Mouse (Mus musculus): ENCODE data around the gene Olfr1393. TPM values are rescaled to one million over a fixed set of nuclear protein-coding genes. Genes with fewer than 3 reads are reported as not detected.
"Not testable (repeated sequence)": the region's sequence is repeated elsewhere in the genome, so short reads cannot be mapped to it uniquely, and the experiment has no call there.

The Olfr1393 gene
- total and polyA plus RNA-seq, 2 experiments from 2014 or later = 0.21 to 1.4 TPM

DNA sequence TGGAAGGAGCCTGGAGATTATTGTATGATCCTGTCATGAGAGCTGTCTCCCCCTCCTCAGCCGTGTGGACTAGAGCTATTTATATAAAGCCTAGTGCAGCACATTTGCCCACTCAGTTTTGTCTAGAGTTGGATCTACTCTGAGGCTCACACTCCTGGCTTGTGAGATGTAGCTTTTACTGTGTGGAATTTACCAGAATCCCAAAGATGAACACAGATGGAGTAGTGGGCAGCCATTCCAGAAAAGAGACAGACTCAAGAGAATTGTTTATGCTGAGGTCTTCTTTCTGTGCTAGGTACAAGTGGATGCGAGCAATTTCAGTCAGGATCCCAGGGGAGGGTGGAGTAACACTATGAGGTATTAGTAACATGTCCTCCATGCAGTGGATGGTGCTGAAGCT, 9.1 kb downstream of the Olfr1393 start:
- H3K4me3 ChIP-seq (ENCODE audit: low read depth, low read length) = no peak overlapping the region
- H3K27me3 ChIP-seq (ENCODE audit: insufficient read depth, low read length) = no peaks in the 10 kb centered on the region
- no peak overlapping the region for H3K9ac ChIP-seq (replicated peaks; ENCODE audit: low read length, poor library complexity, severe bottlenecking)
- H3K9me3 ChIP-seq (ENCODE audit: low read length) = no peaks in the 10 kb centered on the region
- no peak overlapping the region for H3K27ac ChIP-seq (ENCODE audit: low read depth, low read length)
- no peak for TF ChIP-seq CTCF (IDR thresholded peaks at IDR 0.05)
- H3K4me2 ChIP-seq (ENCODE audit: low read depth, low read length, poor library complexity, severe bottlenecking) = no peak overlapping the region
- no peak for ATAC-seq (ENCODE audit: low FRiP score)
- WGBS = 85% methylated on average over 2 of the region's 2 CpGs
- DNase-seq (ENCODE audit: low spot score) = no peak
- H3K36me3 ChIP-seq (ENCODE audit: insufficient read depth, low read length) = no peaks in the 10 kb centered on the region
- no peaks in the 10 kb centered on the region for H3K4me1 ChIP-seq (ENCODE audit: insufficient read depth, low read length)

DNA sequence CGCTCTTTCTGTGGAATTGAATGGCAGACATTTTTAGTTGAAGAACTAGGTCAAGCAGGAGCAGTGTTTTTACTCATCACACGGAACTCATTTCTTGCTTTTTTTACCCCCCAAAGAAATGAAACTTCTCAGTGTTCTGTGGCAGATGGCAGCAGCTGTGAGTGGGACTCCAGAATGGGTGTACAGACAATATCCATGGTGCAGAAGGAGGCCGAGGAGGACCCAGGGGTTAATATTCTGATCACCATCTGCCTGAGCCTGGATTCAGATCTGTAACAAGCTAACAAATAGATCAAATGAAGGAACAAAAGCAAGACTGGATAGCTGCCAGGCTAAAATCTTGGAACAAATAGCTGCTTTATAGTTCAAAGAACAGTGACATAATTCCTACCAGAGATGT, 14.7 kb downstream of the Olfr1393 start:
- Histone ChIP-seq H3K9me3 (ENCODE audit: low read length) (no peaks in the 10 kb centered on the region), H3K36me3 (ENCODE audit: insufficient read depth, low read length) (no peaks in the 10 kb centered on the region), H3K27me3 (ENCODE audit: insufficient read depth, low read length) (no peaks in the 10 kb centered on the region), H3K4me2 (ENCODE audit: low read depth, low read length, poor library complexity, severe bottlenecking) (no peak overlapping the region), H3K4me3 (ENCODE audit: low read depth, low read length) (no peak overlapping the region), H3K4me1 (ENCODE audit: insufficient read depth, low read length) (no peaks in the 10 kb centered on the region), H3K27ac (ENCODE audit: low read depth, low read length) (no peak overlapping the region), H3K9ac (replicated peaks; ENCODE audit: low read length, poor library complexity, severe bottlenecking) (no peak overlapping the region)
- TF ChIP-seq CTCF (IDR thresholded peaks at IDR 0.05) = no peak
- 48% methylated on average over 3 of the region's 3 CpGs for WGBS
- peak; percentile 4 for DNase-seq (ENCODE audit: low spot score)
- ATAC-seq (ENCODE audit: low FRiP score) = no peak

DNA sequence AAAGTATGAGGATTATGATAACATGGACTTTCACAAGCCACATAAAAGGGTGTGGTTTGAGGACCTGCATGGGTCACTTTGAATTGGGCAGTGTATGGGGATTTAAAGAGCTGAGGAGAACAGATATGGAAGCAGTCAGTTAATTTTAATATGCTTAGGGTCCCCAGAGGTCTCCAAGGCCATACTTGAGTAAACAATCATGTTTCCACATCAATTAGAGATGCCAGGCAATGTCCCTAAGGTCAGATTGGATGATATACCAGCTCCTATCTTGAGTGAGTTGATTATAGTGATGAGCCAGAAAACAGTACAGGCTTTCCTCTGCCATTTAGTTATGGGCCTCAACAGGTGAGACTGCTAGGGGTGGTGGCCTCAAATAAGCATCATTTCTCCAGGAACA, 26.3 kb downstream of the Olfr1393 start, which contains the start of gene Olfr10:
TSS of gene Olfr10 (plus strand) at position 301 of the 400 bp plus-strand sequence.
- no peak within 1 kb of the TSS for H3K4me3 ChIP-seq (ENCODE audit: low read depth, low read length)
- H3K27me3 ChIP-seq (ENCODE audit: insufficient read depth, low read length) = no peaks in the 10 kb centered on the region
- H3K36me3 ChIP-seq (ENCODE audit: insufficient read depth, low read length) = no peaks in the 10 kb centered on the region
- H3K4me1 ChIP-seq (ENCODE audit: insufficient read depth, low read length) = no peaks in the 10 kb centered on the region
- ATAC-seq (ENCODE audit: low FRiP score) = no peak
- H3K9ac ChIP-seq (replicated peaks; ENCODE audit: low read length, poor library complexity, severe bottlenecking) = no peak within 1 kb of the TSS
- no peak within 1 kb of the TSS for H3K27ac ChIP-seq (ENCODE audit: low read depth, low read length)
- no peak for DNase-seq (ENCODE audit: low spot score)
- no peak within 1 kb of the TSS for H3K4me2 ChIP-seq (ENCODE audit: low read depth, low read length, poor library complexity, severe bottlenecking)
- no peaks in the 10 kb centered on the region for H3K9me3 ChIP-seq (ENCODE audit: low read length)
- TF ChIP-seq CTCF (IDR thresholded peaks at IDR 0.05) = no peak

DNA sequence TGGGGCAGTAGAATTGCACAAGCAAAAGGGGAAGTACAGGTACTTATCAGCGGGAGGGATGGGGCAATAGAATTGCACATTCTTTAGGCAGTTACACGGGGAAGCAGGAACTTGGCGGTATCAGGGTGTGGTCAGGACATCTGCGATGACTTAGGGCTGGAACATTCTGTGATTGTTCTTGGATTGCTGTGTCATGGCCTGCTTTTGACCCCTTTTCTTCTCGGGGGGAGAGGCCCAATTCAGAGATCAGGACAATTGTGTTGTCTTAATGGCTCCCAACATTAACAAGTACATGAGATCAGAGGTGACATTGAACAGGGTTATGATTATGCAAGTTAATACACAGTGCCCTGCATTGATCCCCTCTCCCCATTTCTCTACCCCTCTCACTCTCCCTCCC, 30.4 kb downstream of the Olfr1393 start:
- 87% methylated on average over 5 of the region's 5 CpGs for WGBS

DNA sequence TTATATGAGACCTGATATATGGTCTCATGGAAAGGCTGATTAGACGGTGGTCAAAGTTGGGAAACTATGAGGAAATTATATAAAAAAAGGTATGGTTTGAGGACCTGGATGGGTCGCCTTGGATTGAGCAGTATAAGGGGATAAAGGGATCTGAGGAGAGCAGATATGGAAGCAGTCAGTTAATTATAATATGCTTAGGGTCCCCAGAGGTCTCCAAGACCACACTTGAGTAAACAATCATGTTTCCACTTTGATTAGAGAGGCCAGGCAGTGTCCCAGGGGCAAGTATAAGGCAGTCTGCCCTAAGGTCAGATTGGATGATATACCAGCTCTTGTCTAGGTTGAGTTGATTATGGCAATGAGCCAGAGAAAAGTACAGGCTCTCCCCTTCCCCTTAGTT, 44.3 kb downstream of the Olfr1393 start, which contains the start of gene Olfr1391:
TSS of gene Olfr1391 (plus strand) at position 301 of the 400 bp plus-strand sequence.
- WGBS = 81% methylated on average over 2 of the region's 2 CpGs
- no peaks in the 10 kb centered on the region for H3K36me3 ChIP-seq (ENCODE audit: insufficient read depth, low read length)
- H3K9me3 ChIP-seq (ENCODE audit: low read length) = no peaks in the 10 kb centered on the region
- no peak within 1 kb of the TSS for H3K9ac ChIP-seq (replicated peaks; ENCODE audit: low read length, poor library complexity, severe bottlenecking)
- ATAC-seq (ENCODE audit: low FRiP score) = no peak
- H3K4me2 ChIP-seq (ENCODE audit: low read depth, low read length, poor library complexity, severe bottlenecking) = no peak within 1 kb of the TSS
- no peaks in the 10 kb centered on the region for H3K27me3 ChIP-seq (ENCODE audit: insufficient read depth, low read length)
- no peak within 1 kb of the TSS for H3K27ac ChIP-seq (ENCODE audit: low read depth, low read length)
- no peak for TF ChIP-seq CTCF (IDR thresholded peaks at IDR 0.05)
- no peak for DNase-seq (ENCODE audit: low spot score)
- no peaks in the 10 kb centered on the region for H3K4me1 ChIP-seq (ENCODE audit: insufficient read depth, low read length)
- no peak within 1 kb of the TSS for H3K4me3 ChIP-seq (ENCODE audit: low read depth, low read length)

More for the DNA sequence above, 30.4 kb downstream of the Olfr1393 start:
- H3K36me3 ChIP-seq (ENCODE audit: insufficient read depth, low read length); ATAC-seq (ENCODE audit: low FRiP score); H3K27ac ChIP-seq (ENCODE audit: low read depth, low read length); H3K9me3 ChIP-seq (ENCODE audit: low read length); H3K4me1 ChIP-seq (ENCODE audit: insufficient read depth, low read length); H3K27me3 ChIP-seq (ENCODE audit: insufficient read depth, low read length); H3K9ac ChIP-seq (replicated peaks; ENCODE audit: low read length, poor library complexity, severe bottlenecking); H3K4me2 ChIP-seq (ENCODE audit: low read depth, low read length, poor library complexity, severe bottlenecking); DNase-seq (ENCODE audit: low spot score); H3K4me3 ChIP-seq (ENCODE audit: low read depth, low read length): not testable (repeated sequence)

DNA sequence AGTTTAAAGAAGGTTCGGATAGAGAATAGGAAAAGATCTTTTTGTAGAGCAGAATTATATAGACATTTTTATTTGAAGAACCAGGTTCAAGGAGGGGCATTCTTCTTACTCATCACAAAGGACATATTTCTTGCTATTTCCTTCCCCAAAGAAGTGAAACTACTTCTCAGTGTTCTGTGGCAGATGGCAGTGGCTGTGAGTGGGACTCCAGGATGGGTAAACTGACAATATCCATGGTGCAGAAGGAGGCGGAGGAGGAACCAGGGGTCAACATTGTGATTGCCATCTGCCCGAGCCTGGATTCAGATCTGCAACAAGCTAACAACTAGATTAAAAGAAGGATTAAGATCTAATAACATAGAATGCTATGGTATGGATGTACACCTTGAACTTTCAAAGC, 48.6 kb downstream of the Olfr1393 start:
- no peak for TF ChIP-seq CTCF (IDR thresholded peaks at IDR 0.05)
- Histone ChIP-seq H3K4me1 (ENCODE audit: insufficient read depth, low read length) (no peaks in the 10 kb centered on the region), H3K4me2 (ENCODE audit: low read depth, low read length, poor library complexity, severe bottlenecking) (no peak overlapping the region), H3K27ac (ENCODE audit: low read depth, low read length) (no peak overlapping the region), H3K27me3 (ENCODE audit: insufficient read depth, low read length) (no peaks in the 10 kb centered on the region), H3K36me3 (ENCODE audit: insufficient read depth, low read length) (no peaks in the 10 kb centered on the region), H3K4me3 (ENCODE audit: low read depth, low read length) (no peak overlapping the region), H3K9ac (replicated peaks; ENCODE audit: low read length, poor library complexity, severe bottlenecking) (no peak overlapping the region), H3K9me3 (ENCODE audit: low read length) (no peaks in the 10 kb centered on the region)
- DNase-seq (ENCODE audit: low spot score) (no peak), ATAC-seq (ENCODE audit: low FRiP score) (no peak)
- WGBS = 85% methylated on average over 3 of the region's 3 CpGs
